Mouse (Mus musculus) liver, postnatal 0 days (tissue): ENCODE results near the gene Gm45713.

Experiments used
- CTCF ChIP-seq: sonication (generic); IDR thresholded peaks from 2 replicates; pipeline ENCODE4 v1.5.1; 2016; ENCODE audit warnings: antibody characterized with exemption, low read depth
- EP300 ChIP-seq: IDR thresholded peaks from 2 replicates; pipeline ENCODE4 v1.6.1; 2016; ENCODE audit warnings: antibody characterized with exemption, low read depth, mild to moderate bottlenecking

- no peak for TF ChIP-seq CTCF
- no peak for TF ChIP-seq EP300
Measured at GRCm38 (mm10) chr7:45164833-45165232, 28.8 kb upstream of the Gm45713 start.
